Mouse (Mus musculus) heart, embryonic 13.5 days (tissue): ENCODE measurements around the gene Mxd4. TPM values are rescaled to one million over a fixed set of nuclear protein-coding genes. Genes with fewer than 3 reads are reported as not detected.

Source experiments
- ATAC-seq: fragments of 200-750 bp; cut with Nextera tagmentation; 2 replicates; pipeline ENCODE4 v1.8.0; 2017; ENCODE audit warnings: moderate TSS enrichment; ENCODE audit not compliant: insufficient number of reproducible peaks, low FRiP score, low TSS enrichment; ENCODE audit errors: extremely low read depth
- H3K27ac ChIP-seq: fragments of 300-500 bp; sonication (generic); replicated peaks from 2 replicates; pipeline ENCODE4 v1.5.1; 2015; ENCODE audit warnings: moderate library complexity, mild to moderate bottlenecking, inconsistent platforms
- H3K27me3 ChIP-seq: fragments of 300-500 bp; sonication (generic); replicated peaks from 2 replicates; pipeline ENCODE4 v1.6.1; 2015; ENCODE audit warnings: mild to moderate bottlenecking, inconsistent platforms
- H3K36me3 ChIP-seq: fragments of 300-500 bp; sonication (generic); 2 replicates; pipeline ENCODE4 v1.6.1; 2015; ENCODE audit warnings: mild to moderate bottlenecking, inconsistent platforms
- H3K4me1 ChIP-seq: fragments of 300-500 bp; sonication (generic); 2 replicates; pipeline ENCODE4 v1.6.1; 2015; ENCODE audit warnings: inconsistent platforms
- H3K4me2 ChIP-seq: fragments of 300-500 bp; sonication (generic); 2 replicates; pipeline ENCODE4 v1.6.1; 2015; ENCODE audit warnings: inconsistent platforms, mild to moderate bottlenecking, moderate library complexity
- H3K4me3 ChIP-seq: fragments of 300-500 bp; sonication (generic); 2 replicates; pipeline ENCODE4 v1.5.1; 2015; ENCODE audit warnings: moderate library complexity, mild to moderate bottlenecking, inconsistent platforms
- H3K9ac ChIP-seq: fragments of 300-500 bp; sonication (generic); 2 replicates; pipeline ENCODE4 v1.6.1; 2015; ENCODE audit warnings: inconsistent platforms, mild to moderate bottlenecking, moderate library complexity
- H3K9me3 ChIP-seq: fragments of 300-500 bp; sonication (generic); 2 replicates; pipeline ENCODE4 v1.6.1; 2016; ENCODE audit warnings: inconsistent platforms
- WGBS: fragments of 180-500 bp; shearing (Covaris S2); methylation state at CpG from one replicate; pipeline ENCODE4 v1.1.7; 2015; ENCODE audit warnings: mixed read lengths; 5-methylcytosine and 5-hydroxymethylcytosine counted together
- polyA plus RNA-seq: library from polyadenylated mRNA; unstranded; fragments of >200 nt; fragmentation: Nextera tagmentation; extraction: Ambion mirVana; gene quantifications from 2 replicates; pipeline ENCODE4 v1.2.1, GENCODE M21; 2015

Gene Mxd4
- polyA plus RNA-seq, 1 experiment from 2014 or later: 23.6 TPM

DNA sequence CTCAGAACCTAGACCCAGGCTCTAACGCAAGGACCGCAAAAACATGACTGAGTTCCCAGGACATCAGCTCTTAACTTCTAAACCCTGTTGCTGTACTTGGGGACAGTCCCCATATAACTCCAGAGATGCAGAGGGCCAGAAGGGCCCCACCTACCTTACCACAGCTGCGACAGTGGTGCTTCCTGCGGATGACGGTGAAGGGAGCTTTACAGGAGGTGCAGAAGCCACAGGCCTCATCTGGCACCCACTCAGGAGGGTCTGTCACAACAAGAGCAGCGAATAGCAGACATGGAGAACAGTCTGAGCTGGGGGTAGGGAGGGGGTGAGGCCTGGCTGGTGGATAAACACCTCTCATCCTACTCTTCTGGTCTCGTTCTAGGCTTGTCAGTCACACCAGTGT lies 8.9 kb upstream of the Mxd4 start:
- no peak overlapping the region for H3K4me2 ChIP-seq
- H3K27me3 ChIP-seq: no peaks in the 10 kb centered on the region
- no peak for ATAC-seq
- H3K4me1 ChIP-seq: peaks cover 10% of the 10 kb centered on the region
- H3K36me3 ChIP-seq: no peaks in the 10 kb centered on the region
- H3K9me3 ChIP-seq: no peaks in the 10 kb centered on the region
- no peak overlapping the region for H3K4me3 ChIP-seq
- 74% methylated on average over 7 of the region's 7 CpGs for WGBS
- no peak overlapping the region for H3K9ac ChIP-seq
- H3K27ac ChIP-seq: no peak overlapping the region

GRCm38 (mm10) chr5:34195786-34196185 lies 8.3 kb upstream of the Mxd4 start:
- Histone ChIP-seq H3K9me3 (no peaks in the 10 kb centered on the region), H3K36me3 (no peaks in the 10 kb centered on the region), H3K27ac (no peak overlapping the region), H3K9ac (no peak overlapping the region), H3K4me1 (peaks cover 10% of the 10 kb centered on the region), H3K4me2 (no peak overlapping the region), H3K27me3 (no peaks in the 10 kb centered on the region), H3K4me3 (no peak overlapping the region)
- 88% methylated on average over 12 of the region's 12 CpGs for WGBS
- ATAC-seq: no peak

DNA sequence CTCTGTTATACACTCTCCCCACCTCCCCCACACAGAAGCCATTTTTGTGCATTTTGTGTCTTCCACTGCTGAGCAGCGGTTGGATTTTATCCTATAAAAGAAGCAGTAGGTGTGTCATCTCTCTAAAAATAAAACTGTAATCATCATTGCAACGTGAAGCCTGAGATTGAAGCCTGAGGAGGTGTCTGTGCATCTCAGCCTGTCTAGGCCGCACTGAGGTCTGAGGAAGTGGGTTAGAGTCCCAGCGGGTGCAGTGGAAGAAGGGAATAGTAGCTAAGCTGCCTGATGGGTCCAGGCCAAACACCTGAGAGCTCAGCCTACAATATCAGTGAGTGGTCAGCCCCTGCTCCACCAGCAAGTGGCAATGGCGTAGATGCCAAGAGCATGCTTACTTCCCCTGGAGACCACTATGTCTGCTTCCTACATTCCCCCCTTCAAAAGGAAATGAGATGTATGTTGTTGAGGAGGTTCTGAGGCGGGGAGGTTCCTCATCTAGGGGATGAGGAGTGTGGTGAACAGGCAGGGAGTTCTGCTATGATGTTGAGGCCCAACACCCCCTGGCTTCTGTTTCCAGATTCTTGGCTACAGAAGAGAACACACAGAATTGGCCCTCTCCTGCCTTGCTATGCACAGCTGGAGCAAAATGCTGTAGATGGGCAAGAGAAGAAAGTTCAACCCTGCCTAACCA lies 7.6 kb upstream of the Mxd4 start:
- peaks cover 11% of the 10 kb centered on the region for H3K4me1 ChIP-seq
- H3K9ac ChIP-seq: no peak overlapping the region
- no peak overlapping the region for H3K4me2 ChIP-seq
- no peak overlapping the region for H3K4me3 ChIP-seq
- 58% methylated on average over 6 of the region's 6 CpGs for WGBS
- H3K27ac ChIP-seq: no peak overlapping the region
- no peaks in the 10 kb centered on the region for H3K36me3 ChIP-seq
- no peaks in the 10 kb centered on the region for H3K9me3 ChIP-seq
- no peaks in the 10 kb centered on the region for H3K27me3 ChIP-seq
- no peak for ATAC-seq

DNA sequence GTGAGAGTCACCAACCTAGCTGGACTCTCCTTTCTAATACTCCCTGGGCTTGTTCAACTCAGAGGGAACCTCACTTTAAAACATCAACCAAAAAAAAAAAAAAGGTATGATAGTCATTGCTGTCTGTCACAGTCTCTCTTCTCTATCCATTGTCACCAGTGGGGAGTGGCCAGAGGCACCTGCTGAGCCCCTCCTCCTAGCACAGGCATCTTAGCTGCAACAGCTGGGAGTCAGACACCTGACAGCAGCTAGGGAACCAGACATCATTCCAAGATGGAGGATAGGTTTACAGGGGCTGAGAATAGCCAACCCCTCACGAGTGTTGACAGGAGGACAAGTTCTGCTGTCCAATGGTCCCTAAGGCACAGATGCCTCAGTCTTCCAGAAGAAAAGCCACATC lies 6.9 kb upstream of the Mxd4 start:
- Histone ChIP-seq H3K9ac (no peak overlapping the region), H3K4me3 (no peak overlapping the region), H3K27ac (no peak overlapping the region), H3K36me3 (no peaks in the 10 kb centered on the region), H3K4me2 (no peak overlapping the region), H3K9me3 (no peaks in the 10 kb centered on the region), H3K4me1 (peaks cover 14% of the 10 kb centered on the region), H3K27me3 (no peaks in the 10 kb centered on the region)
- ATAC-seq: no peak
- WGBS: 48% methylated on average over 1 of the region's 1 CpGs

DNA sequence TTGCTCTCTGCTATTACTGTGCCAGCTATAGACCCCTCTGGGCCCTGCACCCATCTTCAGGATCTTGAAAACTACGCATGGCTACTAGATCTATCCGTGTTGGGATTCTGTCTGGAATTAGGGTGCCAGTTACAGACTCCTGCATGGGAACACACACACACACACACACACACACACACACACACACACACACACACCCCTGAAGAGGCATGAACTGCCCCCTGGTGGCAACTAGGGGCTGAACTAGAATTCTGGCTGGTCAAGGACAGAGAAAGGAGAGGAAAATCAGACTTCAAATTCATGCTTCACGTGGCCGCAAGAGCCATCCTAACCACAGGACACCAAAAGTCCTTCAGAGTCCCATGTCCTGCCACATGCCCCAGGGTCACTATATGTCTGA lies 4.3 kb upstream of the Mxd4 start:
- H3K9me3 ChIP-seq: no peaks in the 10 kb centered on the region
- H3K27ac ChIP-seq: no peak overlapping the region
- H3K4me3 ChIP-seq: no peak overlapping the region
- no peaks in the 10 kb centered on the region for H3K27me3 ChIP-seq
- no peak overlapping the region for H3K4me2 ChIP-seq
- 73% methylated on average over 4 of the region's 4 CpGs for WGBS
- H3K36me3 ChIP-seq: no peaks in the 10 kb centered on the region
- peaks cover 26% of the 10 kb centered on the region for H3K4me1 ChIP-seq
- no peak overlapping the region for H3K9ac ChIP-seq
- ATAC-seq: no peak

- no peak overlapping the region for H3K27ac ChIP-seq
- no peak overlapping the region for H3K4me2 ChIP-seq
- no peak overlapping the region for H3K9ac ChIP-seq
- ATAC-seq: no peak
- H3K27me3 ChIP-seq: no peaks in the 10 kb centered on the region
- no peaks in the 10 kb centered on the region for H3K36me3 ChIP-seq
- 51% methylated on average over 4 of the region's 4 CpGs for WGBS
- H3K9me3 ChIP-seq: no peaks in the 10 kb centered on the region
- no peak overlapping the region for H3K4me3 ChIP-seq
- H3K4me1 ChIP-seq: peaks cover 34% of the 10 kb centered on the region
These were observed 3.5 kb upstream of the Mxd4 start for GRCm38 (mm10) chr5:34191021-34191420.

GRCm38 (mm10) chr5:34189521-34189920 lies 2.0 kb upstream of the Mxd4 start:
- no peaks in the 10 kb centered on the region for H3K36me3 ChIP-seq
- H3K9me3 ChIP-seq: no peaks in the 10 kb centered on the region
- WGBS: 39% methylated on average over 1 of the region's 1 CpGs
- no peak overlapping the region for H3K4me3 ChIP-seq
- no peak overlapping the region for H3K4me2 ChIP-seq
- no peaks in the 10 kb centered on the region for H3K27me3 ChIP-seq
- ATAC-seq: no peak
- no peak overlapping the region for H3K27ac ChIP-seq
- peaks cover 49% of the 10 kb centered on the region for H3K4me1 ChIP-seq
- H3K9ac ChIP-seq: no peak overlapping the region

DNA sequence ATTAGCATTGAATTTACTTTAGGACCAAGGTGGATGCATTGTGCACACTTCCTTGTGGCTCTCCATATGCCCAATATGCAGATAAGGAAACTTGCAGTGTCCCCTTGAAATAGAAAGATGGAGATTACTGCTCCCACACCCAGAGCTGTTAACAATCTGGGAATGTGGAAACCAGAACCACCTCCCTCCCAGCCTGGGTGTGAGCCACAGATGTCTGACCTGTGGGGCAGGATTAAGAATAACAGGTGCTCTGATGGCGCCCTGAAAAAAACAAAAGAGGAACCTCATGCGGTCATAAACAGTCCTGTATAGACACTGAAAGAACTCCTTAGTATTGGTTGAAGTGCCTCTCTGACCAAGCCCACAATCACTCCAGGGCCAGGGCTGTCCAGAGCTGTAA lies 1.3 kb upstream of the Mxd4 start:
- WGBS: 68% methylated on average over 2 of the region's 2 CpGs
- H3K27me3 ChIP-seq: no peaks in the 10 kb centered on the region
- peaks cover 56% of the 10 kb centered on the region for H3K4me1 ChIP-seq
- peak overlapping the region; percentile 93 for H3K4me2 ChIP-seq
- H3K27ac ChIP-seq: peak overlapping the region; percentile 91
- no peak for ATAC-seq
- H3K9me3 ChIP-seq: no peaks in the 10 kb centered on the region
- no peaks in the 10 kb centered on the region for H3K36me3 ChIP-seq
- peak overlapping the region; percentile 96; the same call in 1 of the 2 replicates for H3K4me3 ChIP-seq
- H3K9ac ChIP-seq: peak overlapping the region; percentile 88

- H3K9ac ChIP-seq: peak overlapping the region; percentile 96
- H3K9me3 ChIP-seq: no peaks in the 10 kb centered on the region
- peaks cover 11% of the 10 kb centered on the region for H3K36me3 ChIP-seq
- H3K27ac ChIP-seq: peak overlapping the region; percentile 96
- peak; percentile 14; the same call in 1 of the 2 replicates for ATAC-seq
- H3K4me3 ChIP-seq: peak overlapping the region; percentile 96
- 2% methylated on average over 45 of the region's 46 CpGs for WGBS
- H3K27me3 ChIP-seq: no peaks in the 10 kb centered on the region
- H3K4me2 ChIP-seq: peak overlapping the region; percentile 93
- H3K4me1 ChIP-seq: peaks cover 75% of the 10 kb centered on the region
These were observed 544 bp downstream of the Mxd4 start for GRCm38 (mm10) chr5:34186961-34187391.

GRCm38 (mm10) chr5:34186391-34186790 lies 1.1 kb downstream of the Mxd4 start:
- Histone ChIP-seq H3K4me1 (peaks cover 76% of the 10 kb centered on the region), H3K27ac (peak overlapping the region; percentile 96), H3K27me3 (no peaks in the 10 kb centered on the region), H3K36me3 (peaks cover 15% of the 10 kb centered on the region), H3K9me3 (no peaks in the 10 kb centered on the region), H3K4me3 (peak overlapping the region; percentile 96), H3K9ac (peak overlapping the region; percentile 96), H3K4me2 (peak overlapping the region; percentile 93)
- 52% methylated on average over 2 of the region's 2 CpGs for WGBS
- ATAC-seq: no peak

DNA sequence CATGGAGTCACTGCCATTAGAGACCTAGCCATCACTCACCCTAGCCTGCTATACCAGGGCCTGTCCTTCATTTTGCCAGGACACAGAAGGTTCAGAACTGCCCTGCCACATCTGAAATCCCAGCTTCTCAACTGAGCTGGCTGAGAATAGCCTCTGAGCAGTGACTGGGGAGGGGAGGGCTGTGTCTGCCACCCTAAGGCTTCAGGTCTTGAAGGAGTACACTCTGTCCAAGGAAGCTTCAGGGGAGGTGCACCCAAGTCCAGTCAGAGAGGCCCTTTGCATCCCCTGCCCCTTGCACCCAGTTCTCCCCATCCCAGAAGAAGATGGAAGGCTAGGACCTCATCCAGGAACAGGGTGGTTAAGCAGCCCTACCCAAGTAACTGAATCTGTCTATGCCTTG lies 1.7 kb downstream of the Mxd4 start:
- Histone ChIP-seq H3K9ac (peak overlapping the region; percentile 96), H3K4me2 (peak overlapping the region; percentile 93), H3K4me3 (peak overlapping the region; percentile 96), H3K4me1 (peaks cover 70% of the 10 kb centered on the region), H3K9me3 (no peaks in the 10 kb centered on the region), H3K27ac (peak overlapping the region; percentile 96; the same call in 1 of the 2 replicates), H3K36me3 (peaks cover 20% of the 10 kb centered on the region), H3K27me3 (no peaks in the 10 kb centered on the region)
- no peak for ATAC-seq

DNA sequence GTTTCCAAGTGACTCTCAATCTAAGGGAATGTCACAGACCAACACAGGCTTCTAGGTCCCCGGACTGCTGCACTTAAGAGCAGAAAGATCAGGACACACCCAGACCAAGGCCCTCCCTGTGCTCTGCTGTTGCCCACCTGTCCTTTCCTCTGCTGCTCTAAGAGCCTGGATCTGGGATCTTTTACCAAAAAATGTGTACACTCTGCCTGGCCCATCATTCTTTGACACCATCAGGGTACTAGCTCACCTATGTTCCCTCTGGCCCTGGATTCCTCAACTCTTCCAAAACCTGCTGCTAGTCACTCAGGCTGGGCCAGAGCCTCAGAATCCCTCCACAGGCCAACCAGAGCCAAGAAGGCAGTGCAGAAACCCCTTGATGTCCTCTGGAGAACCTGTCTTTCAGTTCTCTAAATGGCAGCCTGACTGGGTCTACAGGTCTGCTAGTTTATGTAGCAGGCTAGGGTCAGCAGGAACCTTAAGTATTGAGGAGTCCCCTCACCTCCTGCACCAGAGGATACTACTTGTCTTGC lies 2.4 kb downstream of the Mxd4 start:
- no peak for ATAC-seq
- H3K4me1 ChIP-seq: peaks cover 68% of the 10 kb centered on the region
- H3K9ac ChIP-seq: peak overlapping the region; percentile 96
- no peaks in the 10 kb centered on the region for H3K9me3 ChIP-seq
- peaks cover 26% of the 10 kb centered on the region for H3K36me3 ChIP-seq
- WGBS: 78% methylated on average over 1 of the region's 1 CpGs
- H3K27ac ChIP-seq: no peak overlapping the region
- H3K27me3 ChIP-seq: no peaks in the 10 kb centered on the region
- H3K4me2 ChIP-seq: peak overlapping the region; percentile 93
- no peak overlapping the region for H3K4me3 ChIP-seq
